Mouse (Mus musculus): ENCODE data around the gene Tbc1d8. TPM values are rescaled to one million over a fixed set of nuclear protein-coding genes. Genes with fewer than 3 reads are reported as not detected.

The Tbc1d8 gene
- total RNA-seq, 2 experiments from 2014 or later: 6.7 to 7.0 TPM

GRCm38 (mm10) chr1:39452203-39452602 lies 26.4 kb downstream of the Tbc1d8 start:
- intact Hi-C loops (cut with DNase I; ENCODE audit: low total_unique reads): no loop called here

GRCm38 (mm10) chr1:39450069-39450728 lies 28.4 kb downstream of the Tbc1d8 start:
- DNase-seq: peak; percentile 25
- intact Hi-C loops (cut with DNase I; ENCODE audit: low total_unique reads): no loop called here

More at GRCm38 (mm10) chr1:39452203-39452602, 26.4 kb downstream of the Tbc1d8 start:
- no peak for DNase-seq

DNA sequence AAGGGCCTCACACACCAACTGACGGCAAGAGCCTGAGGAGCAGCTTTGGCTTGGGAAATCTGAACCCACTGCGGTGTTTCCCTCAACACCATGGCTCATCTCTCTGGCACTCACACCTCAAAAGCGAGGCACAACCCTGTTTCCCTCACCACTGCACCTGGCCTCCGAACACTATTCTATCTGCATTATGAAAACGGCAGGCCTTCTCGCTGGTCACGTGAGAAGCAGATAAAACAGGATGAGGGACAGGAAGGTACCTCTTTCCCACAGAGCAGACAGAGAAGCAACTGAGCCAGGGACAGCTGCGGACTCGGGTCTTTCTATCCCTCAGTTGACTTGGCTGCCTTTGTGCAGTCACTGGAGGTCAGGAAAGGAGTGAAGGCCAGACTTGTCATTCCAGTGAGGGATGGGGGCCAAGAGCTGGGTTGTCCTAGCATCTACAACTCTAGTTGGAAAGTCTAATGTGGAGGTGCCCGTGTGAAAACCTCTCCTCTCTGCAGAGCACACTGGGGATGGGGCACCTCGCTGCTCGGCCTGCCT lies 29.2 kb downstream of the Tbc1d8 start:
- intact Hi-C loops (cut with DNase I; ENCODE audit: low total_unique reads): no loop called here
- peak; percentile 43 for DNase-seq

GRCm38 (mm10) chr1:39448819-39449218 lies 29.7 kb downstream of the Tbc1d8 start:
- DNase-seq: no peak
- intact Hi-C loops (cut with DNase I; ENCODE audit: low total_unique reads): no loop called here

- intact Hi-C loops (cut with DNase I; ENCODE audit: low total_unique reads): no loop called here
- no peak for DNase-seq
Measured at GRCm38 (mm10) chr1:39448238-39448637, 30.3 kb downstream of the Tbc1d8 start.

GRCm38 (mm10) chr1:39446178-39446577 lies 32.4 kb downstream of the Tbc1d8 start:
- no peak for DNase-seq
- intact Hi-C loops (cut with DNase I; ENCODE audit: low total_unique reads): no loop called here

- intact Hi-C loops (cut with DNase I; ENCODE audit: low total_unique reads): no loop called here
- DNase-seq: no peak
Measured at GRCm38 (mm10) chr1:39445303-39446050, 33.1 kb downstream of the Tbc1d8 start.

- no peak for DNase-seq
- intact Hi-C loops (cut with DNase I; ENCODE audit: low total_unique reads): no loop called here
Measured at GRCm38 (mm10) chr1:39443764-39444163, 34.8 kb downstream of the Tbc1d8 start.

DNA sequence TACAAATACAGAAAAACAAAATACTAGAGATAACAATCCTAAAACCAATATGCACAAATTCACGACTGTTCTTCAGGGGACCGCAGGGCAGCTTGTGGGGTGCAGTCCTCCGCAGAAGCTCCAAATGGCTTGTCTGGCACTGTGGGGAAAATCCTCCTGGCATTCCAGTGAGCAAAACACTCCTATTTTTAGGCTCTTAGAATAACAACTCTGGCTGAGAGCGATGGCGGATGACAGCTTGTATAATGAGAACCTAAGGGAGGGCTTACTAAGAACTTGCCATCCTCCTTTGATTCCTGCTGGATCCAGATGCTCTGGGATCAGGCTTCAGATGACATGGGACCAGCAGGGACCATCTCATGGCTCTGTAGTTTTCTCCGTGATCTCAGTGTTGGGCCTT lies 36.9 kb downstream of the Tbc1d8 start:
- intact Hi-C loops (cut with DNase I; ENCODE audit: low total_unique reads): no loop called here
- DNase-seq: no peak

DNA sequence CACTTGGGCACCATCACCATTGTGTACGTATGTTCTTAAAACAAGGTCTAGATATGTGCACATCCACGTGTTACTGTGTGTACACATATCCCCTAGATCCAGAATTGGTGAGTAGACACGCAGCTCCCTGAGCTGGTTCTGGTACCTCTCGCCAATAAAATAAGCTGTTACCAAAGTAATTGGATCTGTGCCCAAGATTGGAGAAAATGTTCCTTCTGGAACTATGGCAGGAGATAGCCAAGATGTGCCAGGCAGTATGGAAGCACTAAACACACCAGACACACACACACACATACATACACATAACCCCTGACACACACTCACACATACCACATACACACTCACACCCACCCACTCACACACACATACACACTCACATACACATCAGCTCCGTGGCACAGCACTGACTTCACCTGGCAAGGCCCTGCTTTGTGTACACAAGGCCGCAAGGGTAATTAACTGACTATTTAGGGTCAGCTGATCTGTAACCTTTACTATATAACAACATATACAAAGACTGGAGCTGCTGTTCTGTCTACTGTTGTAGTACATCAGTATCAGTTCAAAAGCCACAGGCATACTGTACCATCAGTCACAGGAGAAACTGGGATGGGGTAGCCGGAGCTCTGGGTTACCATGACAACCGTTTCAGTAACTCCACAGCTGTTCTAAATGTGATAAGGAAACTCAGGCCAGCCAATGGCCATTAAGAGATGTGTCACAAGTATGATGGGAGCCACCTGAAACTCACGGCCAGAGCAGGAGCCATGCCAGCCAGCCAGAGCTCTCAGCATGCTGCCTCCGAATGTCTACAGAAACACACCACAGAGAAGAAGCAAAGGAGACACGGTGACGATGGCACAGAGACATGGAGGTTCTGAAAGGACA lies 38.6 kb downstream of the Tbc1d8 start:
- intact Hi-C loops (cut with DNase I; ENCODE audit: low total_unique reads): no loop called here

DNA sequence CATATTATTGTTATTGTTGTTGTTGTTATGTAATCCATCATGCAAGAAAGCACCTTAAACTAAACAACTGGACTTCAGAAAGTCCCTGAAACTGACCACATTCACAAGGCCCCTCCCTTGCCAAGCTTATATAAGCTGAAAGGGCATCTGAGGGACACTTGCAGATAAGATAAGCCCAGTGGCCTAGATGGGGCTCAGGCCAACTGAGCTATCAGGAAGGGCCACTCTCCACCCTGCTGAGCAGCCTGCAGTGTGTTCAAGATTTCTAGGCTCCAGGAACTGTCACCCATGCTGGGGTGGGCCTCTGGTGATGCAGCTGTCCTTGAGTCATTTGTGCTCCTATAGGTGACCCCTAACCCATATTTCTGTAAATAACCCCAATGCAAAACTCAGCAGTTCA lies 39.9 kb downstream of the Tbc1d8 start:
- DNase-seq: no peak
- intact Hi-C loops (cut with DNase I; ENCODE audit: low total_unique reads): no loop called here

More for the DNA sequence above, 38.6 kb downstream of the Tbc1d8 start:
- no peak for DNase-seq

GRCm38 (mm10) chr1:39434264-39434663 lies 44.3 kb downstream of the Tbc1d8 start:
- DNase-seq: no peak
- intact Hi-C loops (cut with DNase I; ENCODE audit: low total_unique reads): no loop called here

- no peak for DNase-seq
- intact Hi-C loops (cut with DNase I; ENCODE audit: low total_unique reads): no loop called here
Measured at GRCm38 (mm10) chr1:39430020-39430419, 48.5 kb downstream of the Tbc1d8 start.

DNA sequence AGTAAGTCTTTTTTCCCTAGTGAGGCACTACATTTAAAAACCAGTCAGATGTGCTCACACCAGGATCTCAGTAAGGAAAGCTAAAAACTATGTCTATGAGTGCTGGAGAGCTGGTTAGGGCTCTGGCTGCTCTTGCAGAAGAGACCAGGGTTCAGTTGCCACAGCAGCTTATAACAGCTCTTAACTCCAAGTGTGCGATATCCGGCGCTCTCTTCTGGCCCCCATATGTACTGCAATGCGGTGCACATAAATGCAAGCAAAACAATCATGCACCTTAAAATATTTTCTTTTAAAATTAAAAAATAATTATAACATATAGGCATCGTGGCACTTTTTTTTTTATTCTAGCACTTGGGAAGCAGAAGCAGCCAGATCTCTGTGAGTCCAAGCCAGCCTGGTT lies 49.5 kb downstream of the Tbc1d8 start:
- intact Hi-C loops (cut with DNase I; ENCODE audit: low total_unique reads): no loop called here
- no peak for DNase-seq

GRCm38 (mm10) chr1:39428280-39428679 lies 50.3 kb downstream of the Tbc1d8 start:
- DNase-seq: no peak
- intact Hi-C loops (cut with DNase I; ENCODE audit: low total_unique reads): no loop called here

GRCm38 (mm10) chr1:39425497-39425896 lies 53.1 kb downstream of the Tbc1d8 start:
- no peak for DNase-seq
- intact Hi-C loops (cut with DNase I; ENCODE audit: low total_unique reads): no loop called here

GRCm38 (mm10) chr1:39420987-39421386 lies 57.6 kb downstream of the Tbc1d8 start:
- intact Hi-C loops (cut with DNase I; ENCODE audit: low total_unique reads): no loop called here
- no peak for DNase-seq

DNA sequence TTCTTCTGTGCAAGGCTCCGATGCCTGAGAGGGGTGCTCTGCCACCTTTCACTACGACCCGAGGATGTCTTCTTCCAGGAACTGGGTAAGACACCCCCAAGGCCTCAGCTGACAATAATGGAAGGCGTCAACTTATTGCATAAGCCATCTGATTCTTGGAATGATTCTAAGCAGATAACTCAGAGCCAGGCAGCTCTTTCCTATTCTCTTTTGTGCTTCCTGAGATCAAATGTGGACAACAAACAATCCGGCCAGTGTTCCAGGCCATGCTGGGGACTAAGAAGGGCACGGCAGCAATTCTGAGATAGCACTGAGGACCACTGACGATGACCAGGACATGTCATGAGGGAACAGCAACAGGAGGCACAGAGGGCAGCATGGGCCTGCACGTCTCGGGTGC lies 59.7 kb downstream of the Tbc1d8 start:
- DNase-seq: no peak
- intact Hi-C loops (cut with DNase I; ENCODE audit: low total_unique reads): no loop called here

DNA sequence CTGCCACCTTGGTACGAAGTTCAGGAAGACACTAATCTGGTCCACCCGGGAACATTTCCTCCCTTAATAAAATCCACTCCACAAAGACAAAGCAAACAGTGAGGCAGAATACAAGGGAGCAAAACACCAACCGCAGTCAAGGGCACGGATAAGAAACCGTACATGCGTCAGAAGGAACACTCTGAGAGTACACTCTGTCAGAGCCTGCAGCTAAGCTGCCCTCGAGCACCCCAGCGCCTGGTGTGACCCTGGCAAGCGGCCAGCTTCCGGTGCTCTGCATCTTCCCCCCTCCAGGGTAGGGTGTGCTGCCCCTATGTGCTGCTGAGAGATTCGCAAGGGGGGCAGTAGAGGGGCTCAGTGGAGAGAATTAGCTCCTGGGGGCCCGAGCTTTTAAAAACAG lies 60.7 kb downstream of the Tbc1d8 start:
- intact Hi-C loops (cut with DNase I; ENCODE audit: low total_unique reads): no loop called here
- peak; percentile 31 for DNase-seq

Measured in gastrocnemius, postnatal 14 days (tissue).